Mouse (Mus musculus) embryo, embryonic 9.5 days (tissue): ENCODE results near the gene Rbl2.
A peak's percentile ranks its signal among the peaks of the same experiment; 100 is the strongest.

Source experiments
- DNase-seq: peaks from one replicate; pipeline ENCODE4 v3.0.0-alpha.2; 2017; ENCODE audit errors: extremely low spot score

The Rbl2 gene

DNA sequence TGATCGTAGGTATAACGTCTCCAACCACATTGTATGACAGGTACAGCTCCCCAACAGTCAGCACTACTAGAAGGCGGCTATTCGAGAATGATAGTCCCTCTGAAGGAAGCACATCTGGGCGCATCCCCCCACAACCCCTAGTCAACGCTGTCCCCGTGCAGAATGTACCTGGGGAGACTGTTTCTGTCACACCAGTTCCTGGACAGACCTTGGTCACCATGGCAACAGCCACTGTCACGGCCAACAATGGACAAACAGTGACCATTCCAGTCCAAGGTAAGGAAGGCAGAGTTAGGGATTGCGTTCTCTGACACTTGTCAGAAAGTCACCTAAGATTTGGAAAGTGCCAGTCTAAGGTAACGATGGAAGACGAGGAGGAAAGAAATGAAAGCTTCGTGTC lies 36.4 kb downstream of the Rbl2 start:
- no peak for DNase-seq

DNA sequence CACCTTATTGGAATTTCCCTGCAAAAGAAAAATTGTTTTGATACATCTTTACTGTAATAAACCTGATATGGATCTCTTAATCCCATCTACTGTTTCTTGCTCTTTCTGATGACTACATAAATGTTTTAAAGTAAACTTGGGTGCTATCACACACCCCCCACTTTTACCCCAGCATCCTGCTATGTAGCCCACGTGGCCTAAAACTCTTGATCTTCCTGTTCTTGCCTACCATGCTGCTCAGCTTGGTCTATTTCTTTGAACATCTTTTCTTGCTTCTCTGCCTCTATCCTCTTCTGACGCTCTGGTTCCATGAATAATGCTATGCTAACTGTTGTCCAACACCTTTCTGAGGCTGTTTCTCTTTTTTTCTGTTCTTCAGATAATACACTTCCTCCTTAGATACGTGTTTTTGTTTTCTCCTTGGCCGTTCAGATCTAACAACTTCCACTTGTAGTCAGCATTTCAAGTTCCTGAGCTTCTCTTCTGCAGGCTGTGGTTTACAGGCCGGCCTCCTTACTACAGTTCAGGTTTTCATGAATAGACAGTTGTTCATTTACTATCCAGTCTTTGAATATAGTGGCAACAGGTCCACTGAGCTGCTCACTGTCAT lies 42.1 kb downstream of the Rbl2 start:
- no peak for DNase-seq

DNA sequence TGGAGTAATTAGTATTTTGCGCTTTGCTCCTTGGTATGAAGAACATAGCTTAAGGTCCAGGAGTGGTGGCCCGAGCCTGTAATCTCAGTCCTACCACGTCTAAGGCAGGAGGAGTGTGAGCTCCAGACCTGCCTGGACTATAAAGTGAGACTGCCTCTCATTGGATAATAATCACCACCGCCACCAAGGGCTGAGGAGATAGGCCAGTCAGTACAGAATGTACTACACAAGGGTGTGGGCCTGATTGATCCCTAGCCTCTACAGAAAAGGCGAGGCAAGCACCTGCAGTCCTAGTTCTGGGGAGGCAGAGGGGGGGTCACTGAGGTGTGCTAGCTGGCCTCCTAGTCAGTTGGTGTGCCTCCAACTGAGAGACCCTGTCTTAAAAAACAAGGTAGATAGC lies 44.6 kb downstream of the Rbl2 start:
- DNase-seq: no peak

DNA sequence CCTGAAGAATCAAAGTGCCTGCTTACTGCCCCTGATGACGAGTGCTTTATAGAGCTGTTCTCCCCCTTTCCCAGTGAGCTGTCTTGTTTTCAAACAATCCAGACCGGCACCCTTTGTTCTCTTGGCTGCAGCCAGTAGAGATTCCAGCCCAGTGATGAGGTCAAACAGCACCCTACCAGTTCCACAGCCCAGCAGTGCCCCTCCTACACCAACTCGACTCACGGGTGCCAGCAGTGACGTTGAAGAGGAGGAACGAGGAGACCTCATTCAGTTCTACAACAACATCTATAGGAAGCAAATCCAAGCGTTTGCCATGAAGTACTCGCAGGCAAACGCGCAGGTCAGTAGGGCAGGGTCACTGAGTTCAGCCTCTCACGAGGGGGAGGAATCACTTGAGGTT lies 45.1 kb downstream of the Rbl2 start:
- DNase-seq: no peak

DNA sequence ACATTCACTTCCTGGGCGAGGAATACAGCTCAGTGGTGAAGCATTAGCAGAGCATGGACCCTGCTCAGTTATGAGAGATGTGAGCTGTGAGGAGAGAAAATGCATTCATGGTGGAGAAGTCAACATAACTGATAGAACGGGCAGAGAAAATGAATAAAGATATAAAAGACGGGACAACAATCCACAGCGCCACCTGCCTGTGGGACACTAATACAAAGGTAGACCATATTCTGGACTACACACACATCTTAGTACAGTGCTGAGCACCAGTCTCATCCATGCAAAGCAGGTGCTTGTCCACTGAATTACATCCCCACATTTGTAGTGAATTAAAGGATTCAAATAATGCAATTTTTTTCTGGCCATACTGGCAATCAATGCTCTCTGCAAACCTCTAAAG lies 47.7 kb downstream of the Rbl2 start:
- DNase-seq: no peak

DNA sequence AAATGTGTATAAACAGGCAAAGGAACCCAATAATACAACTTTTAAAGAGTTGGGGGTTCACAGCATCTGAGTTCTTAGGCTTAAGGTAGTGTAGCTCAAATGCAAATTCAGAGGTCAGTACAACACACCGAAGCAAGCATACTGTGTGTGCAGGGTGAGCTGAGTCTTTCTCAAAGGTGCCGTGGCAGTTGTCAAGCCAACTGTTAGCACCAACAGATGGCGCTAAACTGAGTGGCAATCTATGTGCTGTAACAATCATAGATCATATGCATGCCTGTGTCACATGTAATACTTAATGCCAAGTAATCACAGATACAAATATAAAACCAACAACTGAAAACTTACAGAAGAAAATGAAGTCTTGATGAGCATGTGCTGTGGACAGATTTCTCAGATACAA lies 48.3 kb downstream of the Rbl2 start:
- no peak for DNase-seq

DNA sequence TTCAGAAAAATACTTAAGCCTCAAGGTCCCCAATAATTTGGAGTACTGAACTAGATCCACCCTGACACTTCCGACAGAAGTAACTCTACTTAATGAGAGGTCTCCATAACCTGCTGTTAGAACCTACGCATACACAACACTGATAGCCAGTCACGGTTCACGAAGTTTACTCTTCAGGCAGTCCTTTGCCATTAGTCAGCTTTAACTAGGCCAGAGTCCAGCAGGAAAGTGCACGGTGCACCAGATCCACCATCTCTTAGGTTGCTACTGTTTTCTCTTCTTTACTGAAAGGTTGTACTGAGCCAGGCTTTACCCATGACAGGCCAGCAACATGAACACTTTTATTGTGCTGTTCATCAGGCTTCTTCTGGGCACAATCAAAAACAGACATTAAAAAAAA lies 54.5 kb downstream of the Rbl2 start:
- no peak for DNase-seq

DNA sequence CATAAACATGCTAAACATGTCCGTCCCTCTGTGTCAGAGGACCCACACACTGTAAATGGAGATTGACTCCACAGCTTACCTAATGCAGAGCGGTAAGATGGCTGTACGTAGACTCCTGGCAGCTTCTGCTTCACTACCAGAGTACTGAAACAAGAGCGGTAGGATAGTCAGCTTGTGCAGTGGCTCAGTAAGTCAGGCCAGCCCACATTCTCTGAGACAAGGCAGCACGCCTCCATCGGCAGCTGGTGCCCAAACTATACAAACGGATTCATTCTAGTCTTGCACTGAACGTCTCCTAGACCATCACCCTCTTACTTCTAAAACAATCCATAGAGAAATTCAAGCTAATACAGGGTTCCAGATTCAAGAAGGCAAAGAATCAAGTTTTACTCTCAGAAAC lies 56.9 kb downstream of the Rbl2 start:
- no peak for DNase-seq

DNA sequence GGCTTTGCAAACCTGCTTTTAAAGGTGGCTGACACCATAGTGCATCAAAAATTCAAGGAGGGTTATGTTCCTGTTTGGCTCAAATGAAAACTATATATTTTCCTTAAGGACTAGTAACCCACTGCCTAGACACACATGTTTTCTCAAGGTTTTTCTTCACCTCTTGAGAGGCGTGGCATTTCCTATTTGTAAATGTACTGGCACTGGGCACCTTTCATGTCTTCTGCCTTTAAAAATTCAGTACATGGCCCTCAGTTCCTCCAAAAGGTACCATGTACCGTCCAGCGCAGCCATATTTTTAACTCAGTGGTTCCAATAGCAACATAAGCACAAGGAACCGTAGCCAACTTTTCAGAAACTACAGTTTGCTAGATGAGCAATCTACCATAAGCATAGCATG lies 62.9 kb downstream of the Rbl2 start:
- DNase-seq: no peak

DNA sequence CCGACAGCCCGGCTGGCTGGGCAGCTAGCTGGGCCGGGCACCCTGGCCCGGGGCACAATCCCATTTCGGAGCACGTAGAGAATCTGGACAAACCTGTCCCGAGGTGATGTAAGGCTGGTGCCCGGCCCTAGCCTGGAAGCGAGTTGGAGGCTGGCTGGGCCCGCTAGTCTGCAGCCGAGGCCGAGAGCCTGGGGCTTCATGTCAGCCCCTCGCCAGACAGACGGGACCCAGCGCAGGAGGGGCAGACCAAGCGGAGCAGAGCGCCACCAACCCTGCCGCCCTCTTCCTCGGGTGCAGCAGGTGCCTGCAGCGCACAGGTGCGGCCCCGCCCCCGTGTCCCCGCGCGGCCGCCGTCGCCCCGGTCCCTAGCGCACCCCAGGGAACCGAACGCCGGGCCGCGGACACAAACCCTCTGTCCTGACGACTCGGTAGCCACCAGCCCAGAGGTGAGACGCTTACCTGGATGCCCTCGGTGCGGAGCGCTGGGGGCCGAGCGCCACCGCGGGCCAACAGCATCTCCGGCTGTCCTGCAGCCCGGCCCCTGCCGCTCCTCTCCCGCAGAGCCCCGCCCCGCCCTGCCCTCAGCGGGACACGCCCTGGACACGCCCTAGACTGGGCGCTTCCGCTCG lies 63.7 kb downstream of the Rbl2 start:
- no peak for DNase-seq

DNA sequence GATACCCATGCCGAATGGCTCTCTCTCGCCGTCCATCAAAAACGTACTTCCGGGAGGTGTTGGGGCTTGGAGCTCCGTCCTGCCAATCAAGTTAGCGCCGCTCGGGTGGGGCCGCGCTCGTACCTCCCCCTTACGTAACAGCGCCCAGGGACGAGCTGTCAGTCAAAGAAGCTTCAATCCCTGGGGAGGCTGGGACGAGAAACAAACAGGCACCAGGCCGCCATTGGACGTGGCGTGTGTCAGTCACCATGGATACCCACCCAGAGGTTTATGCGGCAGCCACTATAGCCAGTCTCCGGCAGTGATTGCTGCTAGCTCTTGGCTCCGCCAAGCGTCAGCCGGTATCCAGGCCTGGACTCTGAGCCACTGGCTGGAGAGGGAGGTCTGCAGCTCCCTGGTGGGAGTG lies 64.2 kb downstream of the Rbl2 start:
- peak; percentile 99 for DNase-seq

DNA sequence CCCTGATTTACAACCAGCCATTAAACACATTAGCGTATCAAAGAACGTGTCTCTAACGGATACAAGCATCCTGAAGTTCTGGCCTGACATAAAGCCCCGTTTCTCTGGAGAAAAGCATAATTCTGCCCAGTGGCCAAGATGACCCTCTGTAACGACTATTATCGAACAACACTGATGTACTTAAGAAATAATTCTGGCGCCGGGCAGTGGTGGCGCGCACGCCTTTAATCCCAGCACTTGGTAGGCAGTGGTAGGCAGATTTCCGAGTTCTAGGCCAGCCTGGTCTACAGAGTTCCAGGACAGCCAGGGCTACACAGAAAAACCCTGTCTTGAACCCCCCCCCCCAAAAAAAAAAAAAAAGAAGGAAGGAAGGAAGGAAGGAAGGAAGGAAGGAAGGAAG lies 64.8 kb downstream of the Rbl2 start:
- DNase-seq: no peak

DNA sequence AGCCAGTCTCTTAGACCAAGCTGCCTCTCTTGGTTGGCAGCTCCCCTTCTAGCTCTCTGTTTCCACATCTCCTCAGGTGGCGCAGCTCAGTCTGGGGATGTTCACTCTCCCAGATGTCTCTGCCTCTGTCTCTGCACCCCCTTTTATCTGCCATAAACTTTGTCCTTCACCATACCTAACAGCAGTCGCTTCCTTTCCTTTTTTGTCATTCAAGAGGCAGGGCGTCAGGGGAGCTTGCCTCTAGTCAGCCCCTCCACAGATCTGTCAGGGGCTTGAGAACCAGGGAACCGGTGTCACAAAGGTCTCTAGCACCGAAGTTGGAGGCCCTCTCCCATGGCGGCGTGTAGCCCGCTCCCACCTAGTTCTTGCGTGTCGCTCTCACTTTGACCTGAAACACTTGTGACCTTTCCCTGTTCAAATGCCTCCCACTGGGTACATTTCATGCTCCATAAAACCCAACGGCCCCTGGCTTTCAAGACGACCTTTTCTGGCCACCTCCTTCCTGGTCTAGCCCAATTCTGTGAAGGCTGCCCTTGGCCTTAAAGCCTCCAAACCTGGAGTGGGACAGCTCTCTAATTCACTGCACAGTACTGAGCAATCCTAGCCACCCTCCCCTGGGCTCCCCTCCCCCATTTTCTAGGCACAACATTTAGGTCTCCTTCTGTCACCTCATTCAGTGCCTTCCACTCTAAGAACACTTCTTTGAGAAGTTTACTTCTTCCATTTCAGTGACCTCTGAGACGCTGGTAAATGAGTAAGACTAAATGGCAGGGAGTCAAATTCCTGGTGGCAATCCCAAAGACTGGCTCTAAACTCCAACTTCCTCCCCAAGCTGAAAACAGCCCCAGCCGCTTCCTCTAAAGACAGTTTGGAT lies 65.7 kb downstream of the Rbl2 start:
- DNase-seq: no peak

DNA sequence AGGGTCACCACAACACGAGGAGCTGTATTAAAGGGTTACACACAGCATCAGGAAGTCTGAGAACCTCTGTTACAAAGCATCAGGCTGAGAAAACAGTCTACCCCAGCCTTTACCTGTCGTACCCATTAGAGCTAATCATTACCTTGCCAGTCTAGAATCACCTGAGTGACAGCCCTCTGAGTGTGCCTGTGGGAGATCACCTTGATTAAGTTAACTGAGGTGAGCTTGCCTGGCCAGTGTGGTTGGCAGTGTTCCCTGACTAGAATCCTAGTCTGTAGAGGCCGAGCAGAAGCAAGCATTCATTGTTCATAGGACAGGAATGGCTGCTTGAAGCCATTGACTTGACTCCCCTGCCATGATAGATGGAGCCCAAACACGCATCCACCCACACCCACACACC lies 71.0 kb downstream of the Rbl2 start:
- DNase-seq: no peak

DNA sequence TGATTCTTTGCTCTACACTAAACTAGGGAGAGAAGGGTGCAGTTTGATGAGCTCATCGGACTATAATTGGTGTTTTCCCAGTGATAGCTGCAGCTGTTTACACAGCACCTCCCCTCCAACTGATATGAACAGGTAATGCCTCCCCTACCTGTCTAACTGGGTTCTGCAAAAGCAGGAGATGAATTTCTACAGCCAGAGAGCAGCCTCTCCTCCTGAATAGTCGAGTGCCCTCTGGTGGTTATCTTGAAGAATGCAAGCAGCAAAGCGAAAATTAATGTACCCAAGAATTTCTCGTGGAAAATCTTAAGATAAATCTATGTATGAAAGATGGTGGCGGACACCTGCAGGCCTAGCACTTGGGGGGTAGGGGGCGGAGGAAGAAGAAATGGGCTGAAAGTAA lies 77.9 kb downstream of the Rbl2 start:
- DNase-seq: peak; percentile 45

DNA sequence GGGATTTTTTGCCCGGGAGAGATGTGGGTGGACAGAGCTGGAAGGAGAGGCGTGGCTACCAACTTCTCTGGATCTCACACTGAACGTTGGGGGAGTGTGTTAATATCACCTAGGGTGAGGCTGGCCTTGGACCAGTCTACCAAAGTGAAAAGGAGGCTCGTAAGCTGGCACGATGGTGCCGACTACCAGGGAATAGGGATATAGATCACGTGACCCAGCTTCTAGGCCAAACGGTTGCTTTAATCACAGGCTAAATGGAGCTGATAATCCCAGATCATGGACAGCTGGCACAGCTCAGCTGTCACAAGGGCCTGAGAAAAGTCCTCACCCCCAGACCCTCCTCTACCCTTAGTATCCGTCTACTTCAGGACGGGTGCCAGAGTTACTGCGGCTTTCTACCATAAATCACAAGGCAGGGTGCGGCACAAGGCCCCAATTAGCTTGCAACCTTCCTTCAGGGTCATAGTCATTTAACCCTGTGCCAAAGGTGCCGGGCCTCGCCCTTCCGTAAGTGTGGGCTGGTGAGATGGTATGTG lies 78.9 kb downstream of the Rbl2 start:
- no peak for DNase-seq

DNA sequence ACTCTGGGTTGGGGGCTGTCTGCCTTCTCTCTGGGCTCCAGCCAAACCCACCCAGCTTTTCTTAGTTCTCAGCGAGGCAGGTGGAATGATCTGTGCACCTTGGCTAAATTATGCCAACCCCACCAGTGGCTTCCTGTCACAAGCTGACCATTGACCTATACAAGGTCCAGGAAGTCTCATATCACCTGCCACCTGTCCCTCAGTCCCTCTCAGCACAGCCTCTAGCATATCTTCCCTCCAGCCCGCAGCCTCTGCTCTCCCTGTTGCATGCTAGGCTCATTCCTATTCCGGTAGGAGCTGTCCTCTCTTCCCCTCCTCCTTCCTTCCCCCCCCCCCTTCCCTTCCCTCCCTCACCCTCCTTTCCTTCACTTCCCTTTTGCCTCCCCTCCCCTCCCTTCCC lies 79.4 kb downstream of the Rbl2 start:
- no peak for DNase-seq

DNA sequence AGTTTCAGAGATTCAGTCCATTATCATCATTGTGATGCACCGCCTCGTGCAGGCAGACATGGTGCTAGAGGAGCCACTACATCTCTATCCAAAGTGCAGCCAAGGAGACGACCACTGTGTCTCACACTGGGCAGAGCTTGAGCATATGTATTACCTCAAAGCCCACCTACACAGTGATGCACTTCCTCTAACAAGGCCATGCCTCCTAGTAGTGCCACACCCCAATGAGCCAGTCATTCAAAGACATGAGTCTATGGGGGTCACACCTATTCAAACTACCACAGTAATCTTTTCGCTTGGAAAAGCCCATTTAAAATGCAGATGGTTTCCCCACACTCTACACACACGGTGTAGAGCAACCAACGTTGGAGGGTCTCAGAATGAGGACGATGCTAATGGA lies 81.7 kb downstream of the Rbl2 start:
- no peak for DNase-seq

DNA sequence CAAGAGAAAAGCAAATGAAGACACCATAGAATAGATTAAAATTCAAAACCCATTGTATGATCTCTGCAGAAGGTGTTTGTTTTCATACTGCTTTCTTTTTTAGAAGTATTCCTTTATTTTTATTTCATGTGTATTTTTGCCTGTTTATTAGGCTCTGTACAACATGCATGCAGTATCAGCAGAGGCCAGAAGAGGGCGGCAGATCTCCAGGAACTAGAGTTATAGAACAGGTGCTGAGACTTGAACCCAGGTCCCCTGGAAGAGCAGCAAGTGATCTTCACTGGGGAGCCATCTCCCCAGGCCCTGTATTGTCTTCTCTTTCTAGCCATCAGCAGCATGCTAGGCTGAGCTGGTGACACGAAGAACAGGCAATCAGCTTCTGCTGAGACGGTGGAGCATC lies 84.0 kb downstream of the Rbl2 start:
- DNase-seq: no peak

DNA sequence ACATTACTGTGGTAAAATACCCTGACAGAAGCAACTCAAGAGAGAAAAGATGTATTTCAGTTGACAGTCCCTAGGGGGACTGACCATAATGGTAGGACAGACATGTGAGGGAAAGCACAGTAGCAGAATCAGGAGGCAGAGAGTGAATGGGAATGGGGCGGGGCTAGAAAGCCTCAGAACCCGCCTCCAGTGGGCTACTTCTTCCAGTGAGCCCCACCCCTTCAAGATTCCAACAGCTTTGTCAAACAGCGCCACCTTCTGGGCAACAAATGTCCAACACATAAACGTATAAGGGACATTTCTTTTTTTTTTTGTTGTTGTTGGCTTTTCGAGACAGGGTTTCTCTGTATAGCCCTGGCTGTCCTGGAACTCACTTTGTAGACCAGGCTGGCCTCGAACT lies 84.7 kb downstream of the Rbl2 start:
- DNase-seq: no peak

DNA sequence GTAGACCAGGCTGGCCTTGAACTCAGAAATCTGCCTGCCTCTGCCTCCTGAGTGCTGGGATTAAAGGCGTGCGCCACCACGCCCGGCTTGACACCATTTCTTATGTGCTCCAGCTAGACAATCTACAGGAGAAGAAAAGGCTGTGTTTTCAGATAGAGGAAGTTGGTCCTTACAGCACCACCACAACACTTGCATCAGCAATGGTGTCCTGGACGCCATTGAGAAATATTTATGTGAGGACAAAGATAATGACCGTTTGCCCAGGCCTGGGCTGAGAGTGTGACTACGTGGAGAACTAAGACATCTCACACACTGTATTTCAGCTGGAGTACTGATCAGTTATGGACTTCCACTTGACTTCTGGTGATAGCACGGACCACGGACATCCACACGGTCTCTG lies 88.8 kb downstream of the Rbl2 start:
- no peak for DNase-seq

DNA sequence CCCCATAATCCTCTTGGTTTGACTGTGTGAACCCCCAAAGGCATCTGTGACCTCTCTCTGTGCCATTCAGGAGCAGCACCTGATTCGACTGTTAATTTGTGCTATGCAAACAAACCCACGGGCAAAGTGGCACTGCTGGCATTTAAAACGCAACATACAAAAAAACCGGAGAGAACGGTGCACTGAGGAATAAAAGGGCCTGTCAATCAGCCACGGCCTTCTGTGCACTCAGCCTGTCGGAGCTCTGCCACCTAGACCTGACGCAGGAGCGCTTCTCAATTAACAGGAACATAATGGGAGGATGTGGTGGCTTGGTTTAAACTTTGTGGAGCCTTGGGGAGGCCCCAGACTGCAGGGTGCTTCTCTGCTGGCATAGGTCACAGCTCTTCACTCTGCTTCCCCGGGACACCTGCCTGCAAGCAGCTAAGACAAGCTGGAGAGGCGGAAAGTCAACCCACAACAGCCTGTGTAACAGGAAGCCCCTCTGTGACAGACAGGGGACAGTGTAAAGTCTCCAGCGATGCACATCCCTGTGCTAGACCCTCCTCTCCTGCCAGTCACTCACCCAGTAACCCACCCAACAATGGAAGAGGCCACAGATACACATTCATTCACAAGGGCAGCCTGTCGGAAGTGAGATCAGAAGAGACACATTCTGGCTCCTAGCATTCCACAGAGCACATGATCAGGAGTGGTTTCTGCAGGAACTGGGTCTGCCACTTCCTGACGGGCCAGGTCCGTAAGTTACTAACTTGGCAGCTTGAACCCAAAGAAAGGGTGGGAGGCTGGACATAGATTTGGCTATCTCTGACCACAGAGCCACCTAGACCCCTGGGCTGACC lies 90.3 kb downstream of the Rbl2 start:
- DNase-seq: no peak
